Mouse (Mus musculus): ENCODE data around the gene Cir1. TPM values are rescaled to one million over a fixed set of nuclear protein-coding genes. Genes with fewer than 3 reads are reported as not detected.

The Cir1 gene
- total and polyA plus RNA-seq, 2 experiments from 2014 or later, result 3.3 to 25.2 TPM

DNA sequence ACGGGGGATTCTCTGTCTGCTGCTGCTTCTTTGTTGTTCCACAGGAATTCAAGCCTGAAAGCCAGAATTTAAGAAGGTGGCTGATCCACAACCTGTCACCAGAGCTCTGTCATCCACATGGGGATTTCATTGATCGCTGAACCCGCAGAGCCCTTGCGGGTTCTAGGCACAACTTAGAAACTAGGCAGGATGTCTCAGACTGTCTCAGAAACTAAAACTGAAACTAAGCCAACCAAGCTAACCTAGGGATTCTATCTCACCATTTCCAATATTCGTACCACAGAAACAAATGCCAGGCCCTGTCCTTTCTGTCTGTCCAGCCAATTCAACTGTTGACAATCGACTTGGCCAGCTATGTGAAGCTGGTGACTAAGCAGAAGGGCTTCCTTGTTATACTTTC, 35.7 kb upstream of the Cir1 start:
- ATAC-seq (no peak), DNase-seq (ENCODE audit: low spot score) (no peak)
- TF ChIP-seq CTCF (IDR thresholded peaks at IDR 0.05; ENCODE audit: low read depth), result no peak
- WGBS, result 75% methylated on average over 6 of the region's 6 CpGs
- H3K4me3 ChIP-seq (ENCODE audit: low read length), result no peak overlapping the region
- H3K9ac ChIP-seq (replicated peaks; ENCODE audit: low read length), result no peak overlapping the region
- no peaks in the 10 kb centered on the region for H3K4me1 ChIP-seq (ENCODE audit: insufficient read depth, low read length)
- H3K27me3 ChIP-seq (ENCODE audit: insufficient read depth, low read length), result no peaks in the 10 kb centered on the region
- H3K4me2 ChIP-seq (ENCODE audit: low read depth, low read length), result no peak overlapping the region
- H3K36me3 ChIP-seq (ENCODE audit: insufficient read depth, low read length), result no peaks in the 10 kb centered on the region
- no peak overlapping the region for H3K27ac ChIP-seq
- H3K9me3 ChIP-seq (ENCODE audit: low read length), result no peaks in the 10 kb centered on the region

GRCm38 (mm10) chr2:73347766-73348165, 35.3 kb upstream of the Cir1 start:
- Histone ChIP-seq H3K9me3 (ENCODE audit: low read length) (no peaks in the 10 kb centered on the region), H3K4me3 (ENCODE audit: low read length) (no peak overlapping the region), H3K4me2 (ENCODE audit: low read depth, low read length) (no peak overlapping the region), H3K27ac (no peak overlapping the region), H3K27me3 (ENCODE audit: insufficient read depth, low read length) (no peaks in the 10 kb centered on the region), H3K36me3 (ENCODE audit: insufficient read depth, low read length) (no peaks in the 10 kb centered on the region), H3K9ac (replicated peaks; ENCODE audit: low read length) (no peak overlapping the region), H3K4me1 (ENCODE audit: insufficient read depth, low read length) (no peaks in the 10 kb centered on the region)
- 49% methylated on average over 9 of the region's 9 CpGs for WGBS
- ATAC-seq (no peak), DNase-seq (ENCODE audit: low spot score) (peak; percentile 11)
- no peak for TF ChIP-seq CTCF (IDR thresholded peaks at IDR 0.05; ENCODE audit: low read depth)

DNA sequence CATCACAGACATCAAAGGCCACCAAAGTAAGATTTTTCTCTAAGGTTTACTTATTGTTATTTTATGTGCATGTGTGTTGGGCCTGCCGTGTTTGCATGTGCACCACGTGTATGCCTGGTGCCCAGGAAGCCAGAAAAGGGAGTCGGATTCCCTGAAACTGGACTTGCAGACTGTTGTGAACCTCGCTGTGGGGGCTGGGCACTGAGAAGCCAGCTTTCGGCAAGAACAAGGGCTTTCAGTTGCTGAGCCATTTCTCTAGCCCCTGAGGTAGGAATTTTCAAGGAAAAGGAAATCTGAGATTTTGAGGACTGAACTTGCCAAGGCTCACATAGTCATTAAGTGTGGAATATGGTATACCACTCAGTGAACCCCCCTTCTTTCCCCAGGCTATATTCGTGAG, 34.6 kb upstream of the Cir1 start:
- H3K27ac ChIP-seq, result no peak overlapping the region

DNA sequence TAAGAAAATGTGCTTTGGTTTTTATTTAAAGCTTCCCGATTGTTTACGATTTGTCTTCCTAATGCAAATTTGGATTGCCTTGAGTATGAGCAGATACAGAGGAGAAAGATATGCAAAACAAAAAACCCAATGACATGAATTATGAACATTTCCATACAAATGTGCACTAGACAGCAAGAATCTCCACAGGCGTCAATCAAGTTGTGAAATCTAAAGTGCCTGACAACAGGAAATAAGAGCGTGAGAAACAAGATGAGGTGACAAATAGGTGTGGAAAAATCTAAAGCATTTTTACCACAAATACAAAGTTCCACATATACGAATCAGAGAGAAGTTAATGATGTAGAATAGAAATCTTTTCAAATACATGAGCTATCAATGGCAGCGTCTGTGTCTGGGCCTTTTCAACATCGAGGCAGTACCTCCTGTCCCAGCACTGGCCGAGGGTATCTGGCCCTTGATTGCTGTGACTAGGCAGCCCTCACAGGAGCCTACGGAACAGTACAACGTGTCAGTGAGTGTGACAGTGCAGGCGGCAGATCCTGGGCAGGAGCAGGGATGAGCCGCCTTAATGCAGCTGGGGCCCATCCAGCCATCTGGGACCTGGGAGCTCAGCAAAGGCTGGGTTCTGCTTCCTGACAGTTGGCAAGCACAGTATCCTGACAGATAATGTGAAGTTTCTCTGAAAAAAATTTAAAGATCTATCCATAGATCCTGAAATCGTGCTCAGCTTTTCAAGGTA, 34.0 kb upstream of the Cir1 start:
- no peaks in the 10 kb centered on the region for H3K27me3 ChIP-seq (ENCODE audit: insufficient read depth, low read length)

More for the DNA sequence above, 34.6 kb upstream of the Cir1 start:
- WGBS, result 65% methylated on average over 6 of the region's 6 CpGs
- Histone ChIP-seq H3K4me2 (ENCODE audit: low read depth, low read length) (no peak overlapping the region), H3K9me3 (ENCODE audit: low read length) (no peaks in the 10 kb centered on the region), H3K27me3 (ENCODE audit: insufficient read depth, low read length) (no peaks in the 10 kb centered on the region), H3K4me1 (ENCODE audit: insufficient read depth, low read length) (no peaks in the 10 kb centered on the region), H3K9ac (replicated peaks; ENCODE audit: low read length) (no peak overlapping the region), H3K36me3 (ENCODE audit: insufficient read depth, low read length) (no peaks in the 10 kb centered on the region), H3K4me3 (ENCODE audit: low read length) (no peak overlapping the region)
- ATAC-seq, result no peak
- DNase-seq (ENCODE audit: low spot score), result no peak
- TF ChIP-seq CTCF (IDR thresholded peaks at IDR 0.05; ENCODE audit: low read depth), result no peak

DNA sequence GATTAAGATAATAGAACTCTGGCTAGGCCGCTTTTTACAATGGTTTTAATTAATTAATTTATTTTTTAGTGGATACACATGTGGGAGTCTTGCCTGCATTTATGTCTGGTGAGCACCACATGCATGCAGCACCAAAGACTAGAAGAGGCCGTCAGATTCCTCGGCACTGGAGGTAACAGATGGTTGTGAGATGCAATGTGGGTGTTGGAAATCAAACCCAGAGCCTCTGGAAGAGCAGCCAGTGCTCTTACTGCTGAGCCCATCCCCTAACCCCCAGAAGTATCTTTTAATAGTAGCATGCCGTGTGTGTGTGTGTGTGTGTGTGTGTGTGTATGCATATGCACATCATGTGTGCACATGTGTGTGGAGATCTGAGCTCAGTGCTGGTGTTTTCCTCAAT, 32.7 kb upstream of the Cir1 start:
- Histone ChIP-seq H3K36me3 (ENCODE audit: insufficient read depth, low read length) (no peaks in the 10 kb centered on the region), H3K9me3 (ENCODE audit: low read length) (no peaks in the 10 kb centered on the region), H3K4me1 (ENCODE audit: insufficient read depth, low read length) (no peaks in the 10 kb centered on the region), H3K27me3 (ENCODE audit: insufficient read depth, low read length) (no peaks in the 10 kb centered on the region), H3K27ac (no peak overlapping the region), H3K4me3 (ENCODE audit: low read length) (no peak overlapping the region), H3K4me2 (ENCODE audit: low read depth, low read length) (no peak overlapping the region), H3K9ac (replicated peaks; ENCODE audit: low read length) (no peak overlapping the region)
- no peak for TF ChIP-seq CTCF (IDR thresholded peaks at IDR 0.05; ENCODE audit: low read depth)
- no peak for DNase-seq (ENCODE audit: low spot score)
- 83% methylated on average over 4 of the region's 4 CpGs for WGBS
- no peak for ATAC-seq

More for the DNA sequence above, 34.0 kb upstream of the Cir1 start:
- Histone ChIP-seq H3K9ac (replicated peaks; ENCODE audit: low read length) (no peak overlapping the region), H3K27ac (no peak overlapping the region), H3K4me3 (ENCODE audit: low read length) (no peak overlapping the region), H3K4me1 (ENCODE audit: insufficient read depth, low read length) (no peaks in the 10 kb centered on the region), H3K9me3 (ENCODE audit: low read length) (no peaks in the 10 kb centered on the region), H3K4me2 (ENCODE audit: low read depth, low read length) (no peak overlapping the region), H3K36me3 (ENCODE audit: insufficient read depth, low read length) (no peaks in the 10 kb centered on the region)
- ATAC-seq, result 0 out of 2 replicates have a peak, but pooled peaks have one; percentile 43
- WGBS, result 54% methylated on average over 13 of the region's 13 CpGs
- TF ChIP-seq CTCF (IDR thresholded peaks at IDR 0.05; ENCODE audit: low read depth), result no peak
- DNase-seq (ENCODE audit: low spot score), result peak; percentile 39

- 86% methylated on average over 5 of the region's 5 CpGs for WGBS
- no peak overlapping the region for H3K4me3 ChIP-seq (ENCODE audit: low read length)
- H3K4me1 ChIP-seq (ENCODE audit: insufficient read depth, low read length), result no peaks in the 10 kb centered on the region
- TF ChIP-seq CTCF (IDR thresholded peaks at IDR 0.05; ENCODE audit: low read depth), result no peak
- no peaks in the 10 kb centered on the region for H3K9me3 ChIP-seq (ENCODE audit: low read length)
- H3K27me3 ChIP-seq (ENCODE audit: insufficient read depth, low read length), result no peaks in the 10 kb centered on the region
- no peak overlapping the region for H3K4me2 ChIP-seq (ENCODE audit: low read depth, low read length)
- H3K36me3 ChIP-seq (ENCODE audit: insufficient read depth, low read length), result no peaks in the 10 kb centered on the region
- no peak overlapping the region for H3K9ac ChIP-seq (replicated peaks; ENCODE audit: low read length)
- ATAC-seq (no peak), DNase-seq (ENCODE audit: low spot score) (no peak)
- no peak overlapping the region for H3K27ac ChIP-seq
These were observed 31.2 kb upstream of the Cir1 start for GRCm38 (mm10) chr2:73343701-73344100.

DNA sequence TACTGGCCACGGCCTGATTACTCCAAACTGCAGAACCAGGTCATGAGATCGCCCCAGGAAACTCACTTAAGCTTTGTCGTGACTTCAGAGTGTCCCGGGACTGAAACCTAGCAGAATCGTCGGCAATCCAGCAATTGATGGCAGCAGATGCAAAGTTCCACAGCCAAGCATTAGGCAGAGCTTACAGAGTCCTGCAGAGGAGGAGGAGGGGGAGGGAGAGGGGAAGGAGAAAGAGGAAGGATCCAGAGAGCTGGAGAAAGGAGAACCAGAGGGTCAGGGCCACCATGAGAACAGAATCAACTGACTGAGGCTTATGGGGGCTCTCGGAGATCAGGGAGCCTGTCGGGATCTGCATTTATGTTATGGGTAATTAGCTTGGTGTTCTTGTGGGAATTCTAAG, 25.9 kb upstream of the Cir1 start:
- Histone ChIP-seq H3K4me2 (ENCODE audit: low read depth, low read length) (no peak overlapping the region), H3K27ac (no peak overlapping the region), H3K4me3 (ENCODE audit: low read length) (no peak overlapping the region), H3K36me3 (ENCODE audit: insufficient read depth, low read length) (no peaks in the 10 kb centered on the region), H3K9ac (replicated peaks; ENCODE audit: low read length) (no peak overlapping the region), H3K27me3 (ENCODE audit: insufficient read depth, low read length) (no peaks in the 10 kb centered on the region), H3K4me1 (ENCODE audit: insufficient read depth, low read length) (no peaks in the 10 kb centered on the region), H3K9me3 (ENCODE audit: low read length) (no peaks in the 10 kb centered on the region)
- DNase-seq (ENCODE audit: low spot score) (no peak), ATAC-seq (no peak)
- 73% methylated on average over 8 of the region's 8 CpGs for WGBS
- no peak for TF ChIP-seq CTCF (IDR thresholded peaks at IDR 0.05; ENCODE audit: low read depth)

All from hindbrain, postnatal 0 days (tissue).